ENCODE assay signal across 8 mouse cellular contexts in the genomic region with DNA sequence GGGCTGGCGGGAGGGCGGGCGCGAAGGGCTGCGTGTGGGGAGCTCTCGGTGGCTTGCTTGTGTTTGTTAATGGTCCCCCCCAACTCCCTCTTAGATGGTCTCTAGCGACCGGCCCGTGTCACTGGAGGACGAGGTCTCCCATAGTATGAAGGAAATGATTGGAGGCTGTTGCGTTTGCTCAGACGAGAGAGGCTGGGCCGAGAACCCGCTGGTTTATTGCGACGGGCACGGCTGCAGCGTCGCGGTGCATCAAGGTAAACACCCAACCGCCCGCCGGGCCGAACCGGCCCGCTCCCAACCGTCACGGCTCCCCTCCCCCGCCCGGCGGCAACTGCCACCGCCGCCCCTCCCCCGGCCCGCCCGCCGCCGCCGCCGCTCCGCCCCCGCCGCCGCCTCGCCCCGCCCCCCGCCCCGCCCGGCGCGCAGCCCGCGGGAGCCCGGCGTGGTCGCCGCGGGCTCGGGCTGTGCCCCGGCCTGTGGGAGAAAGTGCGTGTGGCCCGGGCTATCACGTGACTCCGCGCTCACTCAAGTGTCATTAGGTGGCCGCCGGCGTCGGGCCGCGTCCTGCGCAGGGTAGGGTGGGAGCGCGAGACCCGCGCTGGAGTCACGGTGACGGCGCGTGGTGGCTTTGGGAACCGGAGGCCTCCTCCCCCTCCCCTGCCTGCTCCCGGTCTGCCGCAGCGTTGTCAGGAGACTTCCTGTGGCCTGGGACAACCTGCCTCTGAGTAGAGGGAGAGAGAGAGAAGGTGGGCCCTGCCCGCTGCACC. TPM values are rescaled to one million over a fixed set of nuclear protein-coding genes. Genes with fewer than 3 reads are reported as not detected.
A peak's percentile ranks its signal among the peaks of the same experiment; 100 is the strongest.
DNase-seq lines count a peak whose midpoint lies in the region; ATAC-seq and TF ChIP-seq lines count a peak whose summit lies in the region.

No protein-coding gene starts in this region.

- under 1% methylated on average over 50 of the region's 85 CpGs for WGBS in embryonic facial prominence, embryonic 11.5 days
- 1% methylated on average over 75 of the region's 85 CpGs for WGBS in heart, adult 2 months
- under 1% methylated on average over 65 of the region's 85 CpGs for WGBS in kidney, adult 2 months
- under 1% methylated on average over 52 of the region's 85 CpGs for WGBS in limb, embryonic 14.5 days
- under 1% methylated on average over 47 of the region's 85 CpGs for WGBS in midbrain, embryonic 15.5 days

- H3K36me3 ChIP-seq in embryonic facial prominence, embryonic 11.5 days (replicated peaks; ENCODE audit: control insufficient read depth, insufficient read depth, low read depth, low read length), result peaks cover 4% of the 10 kb centered on the region
- H3K36me3 ChIP-seq in heart, adult 2 months (ENCODE audit: control insufficient read depth, insufficient read depth, low read length), result peaks cover 11% of the 10 kb centered on the region
- H3K36me3 ChIP-seq in kidney, adult 2 months (ENCODE audit: control insufficient read depth, insufficient read depth, low read length), result no peaks in the 10 kb centered on the region
- peaks cover 16% of the 10 kb centered on the region for H3K36me3 ChIP-seq in limb, embryonic 14.5 days (ENCODE audit: control insufficient read depth, insufficient read depth, low read length)
- H3K36me3 ChIP-seq in midbrain, embryonic 15.5 days (replicated peaks), result no peaks in the 10 kb centered on the region

- H3K9me3 ChIP-seq in embryonic facial prominence, embryonic 11.5 days (replicated peaks; ENCODE audit: control insufficient read depth, low read length), result no peaks in the 10 kb centered on the region
- H3K9me3 ChIP-seq in limb, embryonic 14.5 days (ENCODE audit: control insufficient read depth, low read length), result no peaks in the 10 kb centered on the region
- H3K9me3 ChIP-seq in midbrain, embryonic 15.5 days, result no peaks in the 10 kb centered on the region

- peak; percentile 78 for DNase-seq in 3134 (ENCODE audit: extremely low read depth, insufficient read length, low spot score)
- peak; percentile 90 for DNase-seq in adrenal gland, postnatal 10 days
- DNase-seq in embryonic facial prominence, embryonic 11.5 days (ENCODE audit: low spot score), result peak; percentile 78
- DNase-seq in heart, adult 2 months, result peak; percentile 85 to 87
- DNase-seq in kidney, adult 2 months, result peak; percentile 85
- DNase-seq in limb, embryonic 14.5 days (ENCODE audit: low spot score), result peak; percentile 62
- peak; percentile 62 to 68 for DNase-seq in spleen, postnatal 14 days (ENCODE audit: low spot score in 2 of 2)

- H3K27me3 ChIP-seq in embryonic facial prominence, embryonic 11.5 days (ENCODE audit: control insufficient read depth, insufficient read depth, low read length), result no peaks in the 10 kb centered on the region
- no peaks in the 10 kb centered on the region for H3K27me3 ChIP-seq in heart, adult 2 months (ENCODE audit: control insufficient read depth, insufficient read depth, low read length)
- no peaks in the 10 kb centered on the region for H3K27me3 ChIP-seq in kidney, adult 2 months (replicated peaks; ENCODE audit: control insufficient read depth, insufficient read depth, low read length)
- H3K27me3 ChIP-seq in limb, embryonic 14.5 days (ENCODE audit: control insufficient read depth, insufficient read depth, low read length), result no peaks in the 10 kb centered on the region
- H3K27me3 ChIP-seq in midbrain, embryonic 15.5 days (replicated peaks), result no peaks in the 10 kb centered on the region

- peak overlapping the region; percentile 94 for H3K4me3 ChIP-seq in embryonic facial prominence, embryonic 11.5 days (ENCODE audit: low read depth, low read length)
- H3K4me3 ChIP-seq in heart, adult 2 months, result peak overlapping the region; percentile 91
- peak overlapping the region; percentile 88 for H3K4me3 ChIP-seq in kidney, adult 2 months (ENCODE audit: insufficient read depth, low read depth, low read length)
- peak overlapping the region; percentile 88 for H3K4me3 ChIP-seq in limb, embryonic 14.5 days (replicated peaks; ENCODE audit: low read length)
- peak overlapping the region; percentile 80 for H3K4me3 ChIP-seq in midbrain, embryonic 15.5 days

- no peak for TF ChIP-seq CTCF in heart, adult 2 months (IDR thresholded peaks at IDR 0.05)
- TF ChIP-seq CTCF in kidney, adult 2 months (conservative IDR thresholded peaks at IDR 0.05; ENCODE audit: insufficient read depth, insufficient read length, low read depth, low read length), result no peak

- intact Hi-C loops in heart, adult 2 months (cut with DNase I), result loop anchor here (1.0 to 2.0 kb wide), 2 partner anchors 18 to 38 kb away; no protein-coding TSS in a partner anchor

- peak overlapping the region; percentile 82 for H3K4me2 ChIP-seq in embryonic facial prominence, embryonic 11.5 days (ENCODE audit: low read depth, low read length)
- peak overlapping the region; percentile 86 for H3K4me2 ChIP-seq in limb, embryonic 14.5 days (replicated peaks; ENCODE audit: low read depth, low read length, severe bottlenecking)
- peak overlapping the region; percentile 80 for H3K4me2 ChIP-seq in midbrain, embryonic 15.5 days

- ATAC-seq in embryonic facial prominence, embryonic 11.5 days (replicated peaks; ENCODE audit: insufficient number of reproducible peaks, low FRiP score, low TSS enrichment, low read depth), result peak; percentile 63
- peak; percentile 38 for ATAC-seq in limb, embryonic 14.5 days (ENCODE audit: low FRiP score, low read depth)
- ATAC-seq in midbrain, embryonic 15.5 days (replicated peaks), result peak; percentile 73

- H3K79me2 ChIP-seq in heart, adult 2 months (replicated peaks; ENCODE audit: control insufficient read depth, insufficient read depth, low read length), result no peaks in the 10 kb centered on the region; the same call in 1 of the 2 replicates

- H3K9ac ChIP-seq in embryonic facial prominence, embryonic 11.5 days (replicated peaks; ENCODE audit: low read length), result peak overlapping the region; percentile 99
- peak overlapping the region; percentile 98 for H3K9ac ChIP-seq in heart, adult 2 months (ENCODE audit: low read depth, low read length)
- peak overlapping the region; percentile 99 for H3K9ac ChIP-seq in limb, embryonic 14.5 days (ENCODE audit: low read depth, low read length, severe bottlenecking)
- peak overlapping the region; percentile 90 for H3K9ac ChIP-seq in midbrain, embryonic 15.5 days

- peak overlapping the region; percentile 100 for H3K27ac ChIP-seq in embryonic facial prominence, embryonic 11.5 days (replicated peaks; ENCODE audit: low read depth, low read length)
- peak overlapping the region; percentile 99 for H3K27ac ChIP-seq in heart, adult 2 months
- H3K27ac ChIP-seq in kidney, adult 2 months (ENCODE audit: insufficient read depth, low read depth, low read length), result peak overlapping the region; percentile 99
- peak overlapping the region; percentile 99 for H3K27ac ChIP-seq in limb, embryonic 14.5 days (replicated peaks; ENCODE audit: low read depth, low read length)
- peak overlapping the region; percentile 99 for H3K27ac ChIP-seq in midbrain, embryonic 15.5 days

- TF ChIP-seq POLR2A in heart, adult 2 months (IDR thresholded peaks at IDR 0.05; ENCODE audit: insufficient read depth, low read depth, low read length), result peak; percentile 65
- TF ChIP-seq POLR2A in kidney, adult 2 months (IDR thresholded peaks at IDR 0.05; ENCODE audit: low read depth, low read length), result peak; percentile 47
- no peak for TF ChIP-seq POLR2A in limb, embryonic 14.5 days (IDR thresholded peaks at IDR 0.05; ENCODE audit: borderline replicate concordance, extremely low read depth, insufficient read depth, insufficient read length)

- TF ChIP-seq EP300 in heart, adult 2 months (IDR thresholded peaks at IDR 0.05; ENCODE audit: insufficient read depth, low read depth, low read length), result no peak

- H3K4me1 ChIP-seq in embryonic facial prominence, embryonic 11.5 days (ENCODE audit: control insufficient read depth, insufficient read depth, low read length), result no peaks in the 10 kb centered on the region; the same call in 1 of the 2 replicates
- H3K4me1 ChIP-seq in heart, adult 2 months (ENCODE audit: control insufficient read depth, insufficient read depth, low read length), result peaks cover 3% of the 10 kb centered on the region
- H3K4me1 ChIP-seq in kidney, adult 2 months (ENCODE audit: control insufficient read depth, insufficient read depth, low read length), result peaks cover 13% of the 10 kb centered on the region; the same call in 1 of the 2 replicates
- H3K4me1 ChIP-seq in limb, embryonic 14.5 days (ENCODE audit: control insufficient read depth, insufficient read depth, low read length), result peaks cover 4% of the 10 kb centered on the region
- peaks cover 15% of the 10 kb centered on the region for H3K4me1 ChIP-seq in midbrain, embryonic 15.5 days

RNA-seq across cellular contexts. Expression of a gene that starts 10.1 kb away (rescaled TPM):
- total RNA-seq in adrenal gland, postnatal 10 days (2021), result 10 to 100 TPM; 35.1 to 44.5 TPM
- 40.8 and 44.3 TPM in 2 replicates for polyA plus RNA-seq in embryonic facial prominence, embryonic 11.5 days (2014; fragmentation: Nextera tagmentation; extraction: Ambion mirVana)
- 10 to 100 TPM; 32.5 to 32.8 TPM for total RNA-seq in heart, adult 2 months (2021)
- polyA plus RNA-seq in heart, adult 2 months (2012; rRNA removed), result 20.6 and 23.3 TPM in 2 replicates
- 29.3 and 32.7 TPM in 2 replicates for polyA plus RNA-seq in kidney, adult 2 months (2012; rRNA removed)
- 52.7 and 59.4 TPM in 2 replicates for polyA plus RNA-seq in limb, embryonic 14.5 days (2012; rRNA removed)
- 33.4 and 38.0 TPM in 2 replicates for polyA plus RNA-seq in limb, embryonic 14.5 days (2014; fragmentation: Nextera tagmentation; extraction: Ambion mirVana)
- polyA plus RNA-seq in midbrain, embryonic 15.5 days (2015; fragmentation: Nextera tagmentation; extraction: Ambion mirVana), result 49.9 and 53.1 TPM in 2 replicates

RNA-seq across cellular contexts. Expression of a gene that starts 16.3 kb away (rescaled TPM):
- total RNA-seq in adrenal gland, postnatal 10 days (2021), result 1 to 10 TPM; 3.5 to 4.9 TPM
- 15.5 and 16.9 TPM in 2 replicates for polyA plus RNA-seq in embryonic facial prominence, embryonic 11.5 days (2014; fragmentation: Nextera tagmentation; extraction: Ambion mirVana)
- 1 to 10 TPM; 1.7 to 4.5 TPM for total RNA-seq in heart, adult 2 months (2021)
- polyA plus RNA-seq in heart, adult 2 months (2012; rRNA removed), result 2.0 and 3.7 TPM in 2 replicates
- polyA plus RNA-seq in kidney, adult 2 months (2012; rRNA removed), result 2.4 and 3.7 TPM in 2 replicates
- 18.7 and 19.0 TPM in 2 replicates for polyA plus RNA-seq in limb, embryonic 14.5 days (2012; rRNA removed)
- 7.9 and 8.2 TPM in 2 replicates for polyA plus RNA-seq in limb, embryonic 14.5 days (2014; fragmentation: Nextera tagmentation; extraction: Ambion mirVana)
- polyA plus RNA-seq in midbrain, embryonic 15.5 days (2015; fragmentation: Nextera tagmentation; extraction: Ambion mirVana), result 8.1 and 9.0 TPM in 2 replicates

RNA-seq across cellular contexts. Expression of a gene that starts 27.6 kb away (rescaled TPM):
- total RNA-seq in adrenal gland, postnatal 10 days (2021), result 1 to 10 TPM; 2.3 to 6.1 TPM
- 6.6 and 9.2 TPM in 2 replicates for polyA plus RNA-seq in embryonic facial prominence, embryonic 11.5 days (2014; fragmentation: Nextera tagmentation; extraction: Ambion mirVana)
- 1 to 10 TPM; 3.4 to 4.5 TPM for total RNA-seq in heart, adult 2 months (2021)
- 2.2 and 3.9 TPM in 2 replicates for polyA plus RNA-seq in heart, adult 2 months (2012; rRNA removed)
- polyA plus RNA-seq in kidney, adult 2 months (2012; rRNA removed), result 1.7 and 2.8 TPM in 2 replicates
- polyA plus RNA-seq in limb, embryonic 14.5 days (2012; rRNA removed), result 8.8 and 10.8 TPM in 2 replicates
- 13.0 and 14.2 TPM in 2 replicates for polyA plus RNA-seq in limb, embryonic 14.5 days (2014; fragmentation: Nextera tagmentation; extraction: Ambion mirVana)
- 8.1 and 11.8 TPM in 2 replicates for polyA plus RNA-seq in midbrain, embryonic 15.5 days (2015; fragmentation: Nextera tagmentation; extraction: Ambion mirVana)

Comparison
In these comparisons a context has a peak if more than half of its experiments do, and no peak if none do; other contexts are left out.
1. Peak in every context shown above with its lines: DNase-seq, ATAC-seq, H3K4me3 ChIP-seq and H3K27ac ChIP-seq.